Mouse (Mus musculus) limb, embryonic 12.5 days (tissue): Measurements from ENCODE around the gene Zfp57. TPM values are rescaled to one million over a fixed set of nuclear protein-coding genes. Genes with fewer than 3 reads are reported as not detected.

Source experiments
- ATAC-seq: fragments of 200-750 bp; cut with Nextera tagmentation; 2 replicates; pipeline ENCODE4 v1.8.0; 2017; ENCODE audit warnings: low read depth, moderate TSS enrichment; ENCODE audit not compliant: insufficient number of reproducible peaks, insufficient read depth, low FRiP score, low TSS enrichment
- H3K27ac ChIP-seq: fragments of 300-500 bp; sonication (generic); 2 replicates; pipeline ENCODE4 v1.5.1; 2016; ENCODE audit warnings: mild to moderate bottlenecking, moderate library complexity
- H3K27me3 ChIP-seq: fragments of 300-500 bp; sonication (generic); 2 replicates; pipeline ENCODE4 v1.6.1; 2016; ENCODE audit warnings: mild to moderate bottlenecking, moderate library complexity
- H3K36me3 ChIP-seq: fragments of 300-500 bp; sonication (generic); 2 replicates; pipeline ENCODE4 v1.6.1; 2016; ENCODE audit warnings: mild to moderate bottlenecking, moderate library complexity
- H3K4me1 ChIP-seq: fragments of 300-500 bp; sonication (generic); replicated peaks from 2 replicates; pipeline ENCODE4 v1.6.1; 2016
- H3K4me2 ChIP-seq: fragments of 300-500 bp; sonication (generic); 2 replicates; pipeline ENCODE4 v1.6.1; 2016; ENCODE audit warnings: mild to moderate bottlenecking, moderate library complexity
- H3K4me3 ChIP-seq: fragments of 300-500 bp; sonication (generic); replicated peaks from 2 replicates; pipeline ENCODE4 v1.5.1; 2016; ENCODE audit warnings: mild to moderate bottlenecking
- H3K9ac ChIP-seq: fragments of 300-500 bp; sonication (generic); replicated peaks from 2 replicates; pipeline ENCODE4 v1.6.1; 2016; ENCODE audit warnings: mild to moderate bottlenecking, moderate library complexity
- H3K9me3 ChIP-seq: fragments of 300-500 bp; sonication (generic); 2 replicates; pipeline ENCODE4 v1.6.1; 2016; ENCODE audit warnings: mild to moderate bottlenecking, moderate library complexity
- WGBS: fragments of 180-500 bp; shearing (Covaris S2); methylation state at CpG from one replicate; pipeline ENCODE4 v1.1.7; 2016; 5-methylcytosine and 5-hydroxymethylcytosine counted together
- polyA plus RNA-seq: library from polyadenylated mRNA; unstranded; fragments of >200 nt; fragmentation: Nextera tagmentation; extraction: Ambion mirVana; gene quantifications from 2 replicates; pipeline ENCODE4 v1.2.1, GENCODE M21; 2016

Zfp57 gene
- polyA plus RNA-seq, 1 experiment from 2014 or later: 124 TPM

- Histone ChIP-seq H3K4me2 (peak overlapping the region; percentile 91), H3K9me3 (no peaks in the 10 kb centered on the region), H3K9ac (peak overlapping the region; percentile 96; the same call in 1 of the 2 replicates), H3K27me3 (peaks cover 12% of the 10 kb centered on the region), H3K36me3 (no peaks in the 10 kb centered on the region), H3K27ac (no peak overlapping the region), H3K4me3 (peak overlapping the region; percentile 82), H3K4me1 (peaks cover 43% of the 10 kb centered on the region)
- WGBS: 16% methylated on average over 19 of the region's 19 CpGs
- ATAC-seq: no peak
Measured at GRCm38 (mm10) chr17:37047332-37047976, 46.5 kb downstream of the Zfp57 start.

GRCm38 (mm10) chr17:37047981-37048380, 47.0 kb downstream of the Zfp57 start:
- Histone ChIP-seq H3K4me3 (no peak overlapping the region), H3K27me3 (peaks cover 12% of the 10 kb centered on the region), H3K9ac (no peak overlapping the region), H3K27ac (no peak overlapping the region), H3K36me3 (no peaks in the 10 kb centered on the region), H3K4me1 (peaks cover 43% of the 10 kb centered on the region), H3K4me2 (no peak overlapping the region), H3K9me3 (no peaks in the 10 kb centered on the region)
- no peak for ATAC-seq
- WGBS: 32% methylated on average over 3 of the region's 3 CpGs

- no peak for ATAC-seq
- H3K4me2 ChIP-seq: no peak overlapping the region
- no peak overlapping the region for H3K27ac ChIP-seq
- H3K4me3 ChIP-seq: no peak overlapping the region
- peaks cover 12% of the 10 kb centered on the region for H3K27me3 ChIP-seq
- WGBS: 68% methylated on average over 7 of the region's 7 CpGs
- no peaks in the 10 kb centered on the region for H3K9me3 ChIP-seq
- peaks cover 43% of the 10 kb centered on the region for H3K4me1 ChIP-seq
- H3K9ac ChIP-seq: no peak overlapping the region
- peaks cover 3% of the 10 kb centered on the region; the same call in 1 of the 2 replicates for H3K36me3 ChIP-seq
Measured at GRCm38 (mm10) chr17:37048383-37048782, 47.4 kb downstream of the Zfp57 start.

DNA sequence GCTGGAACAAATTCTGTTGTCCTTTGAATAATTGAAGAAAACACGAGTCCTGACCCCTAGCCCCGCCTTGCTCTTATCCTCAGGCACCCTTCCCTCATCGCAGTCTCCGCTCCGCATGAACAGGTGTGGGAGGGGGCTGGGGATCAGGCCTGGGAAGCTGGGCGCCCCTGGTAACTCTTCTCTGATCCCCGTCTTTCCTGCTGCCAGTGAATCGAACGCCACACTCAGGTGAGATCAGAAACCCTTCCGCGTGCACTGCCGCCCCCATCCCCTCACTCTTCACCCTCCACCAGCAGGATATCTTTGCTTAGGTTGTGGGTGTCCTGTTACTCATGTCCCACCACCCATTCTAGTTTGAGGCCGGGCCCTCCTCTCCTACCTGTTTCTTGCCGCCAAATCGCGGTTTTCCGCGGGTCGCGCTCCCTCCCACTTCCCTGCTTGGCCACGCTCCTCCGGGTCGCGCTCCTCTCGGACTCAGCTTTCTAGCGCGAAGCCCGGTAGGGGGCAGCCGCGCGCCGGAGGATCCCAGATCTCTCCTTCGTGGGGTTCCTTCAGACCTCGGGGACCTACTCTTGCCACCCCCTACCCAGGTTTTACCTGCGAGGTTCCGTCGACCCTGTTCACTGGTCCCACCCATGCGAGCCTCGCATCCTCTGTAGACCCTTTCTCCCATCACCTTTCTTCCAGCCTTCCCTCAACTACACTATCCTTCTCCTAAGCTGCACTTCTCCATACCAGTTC, 48.8 kb downstream of the Zfp57 start:
- peak overlapping the region; percentile 69 for H3K4me3 ChIP-seq

DNA sequence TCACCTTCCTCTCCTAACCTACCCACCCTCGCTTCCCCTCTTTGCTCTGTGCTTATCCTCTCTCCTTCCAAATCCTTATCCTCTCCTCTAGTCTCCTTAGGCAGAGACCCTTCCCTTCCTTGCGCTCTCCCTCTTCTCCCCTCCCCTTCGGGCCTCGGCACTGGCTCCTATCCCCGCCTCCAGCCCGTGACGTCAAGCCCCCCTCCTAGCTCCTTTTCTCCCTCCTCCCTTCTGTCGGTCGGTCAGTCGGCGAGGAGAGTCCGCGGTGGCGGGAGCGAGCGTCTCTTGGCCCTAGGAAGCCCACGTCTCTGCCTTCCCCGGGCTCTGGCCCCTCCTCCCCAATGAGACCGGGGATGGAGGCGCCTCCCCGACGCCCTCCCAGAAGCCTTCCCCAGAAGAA, 49.4 kb downstream of the Zfp57 start:
- ATAC-seq: peak; percentile 26
- Histone ChIP-seq H3K27me3 (peaks cover 12% of the 10 kb centered on the region), H3K36me3 (peaks cover 23% of the 10 kb centered on the region), H3K4me3 (peak overlapping the region; percentile 69), H3K9me3 (no peaks in the 10 kb centered on the region), H3K4me2 (peak overlapping the region; percentile 91), H3K9ac (peak overlapping the region; percentile 79), H3K4me1 (peaks cover 38% of the 10 kb centered on the region), H3K27ac (no peak overlapping the region)
- WGBS: 1% methylated on average over 21 of the region's 22 CpGs

More for the DNA sequence above, 48.8 kb downstream of the Zfp57 start:
- 2% methylated on average over 39 of the region's 39 CpGs for WGBS
- Histone ChIP-seq H3K9ac (peak overlapping the region; percentile 79; the same call in 1 of the 2 replicates), H3K9me3 (no peaks in the 10 kb centered on the region), H3K27ac (no peak overlapping the region), H3K36me3 (peaks cover 16% of the 10 kb centered on the region), H3K27me3 (peaks cover 12% of the 10 kb centered on the region), H3K4me2 (peak overlapping the region; percentile 91), H3K4me1 (peaks cover 43% of the 10 kb centered on the region)
- peak; percentile 5; the same call in 1 of the 2 replicates for ATAC-seq

DNA sequence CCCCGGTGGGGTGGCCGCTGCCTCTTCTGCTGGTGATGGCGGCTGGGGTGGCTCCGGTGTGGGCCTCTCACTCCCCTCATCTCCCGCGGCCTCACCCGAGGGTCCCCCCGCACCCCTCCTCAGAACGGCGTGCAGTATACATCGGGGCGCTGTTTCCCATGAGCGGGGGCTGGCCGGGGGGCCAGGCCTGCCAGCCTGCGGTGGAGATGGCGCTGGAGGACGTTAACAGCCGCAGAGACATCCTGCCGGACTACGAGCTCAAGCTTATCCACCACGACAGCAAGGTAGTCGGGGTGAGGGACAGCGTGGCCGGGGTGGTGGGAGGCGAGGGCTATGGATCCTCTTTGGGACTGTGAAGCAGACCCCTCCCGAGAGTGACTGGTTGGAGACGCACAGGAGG, 49.9 kb downstream of the Zfp57 start:
- H3K4me2 ChIP-seq: peak overlapping the region; percentile 91
- H3K9me3 ChIP-seq: no peaks in the 10 kb centered on the region
- H3K4me3 ChIP-seq: peak overlapping the region; percentile 69
- ATAC-seq: no peak; the same call in 1 of the 2 replicates
- WGBS: 2% methylated on average over 27 of the region's 27 CpGs
- H3K9ac ChIP-seq: peak overlapping the region; percentile 79
- peaks cover 38% of the 10 kb centered on the region for H3K4me1 ChIP-seq
- peaks cover 28% of the 10 kb centered on the region for H3K36me3 ChIP-seq
- H3K27ac ChIP-seq: no peak overlapping the region
- H3K27me3 ChIP-seq: peaks cover 12% of the 10 kb centered on the region

- peak overlapping the region; percentile 91 for H3K4me2 ChIP-seq
- peaks cover 35% of the 10 kb centered on the region for H3K4me1 ChIP-seq
- H3K27ac ChIP-seq: no peak overlapping the region
- 60% methylated on average over 4 of the region's 4 CpGs for WGBS
- peaks cover 12% of the 10 kb centered on the region for H3K27me3 ChIP-seq
- peak overlapping the region; percentile 69; the same call in 1 of the 2 replicates for H3K4me3 ChIP-seq
- H3K9me3 ChIP-seq: no peaks in the 10 kb centered on the region
- no peak for ATAC-seq
- H3K36me3 ChIP-seq: peaks cover 37% of the 10 kb centered on the region
- no peak overlapping the region for H3K9ac ChIP-seq
Measured at GRCm38 (mm10) chr17:37051745-37052144, 50.8 kb downstream of the Zfp57 start.

DNA sequence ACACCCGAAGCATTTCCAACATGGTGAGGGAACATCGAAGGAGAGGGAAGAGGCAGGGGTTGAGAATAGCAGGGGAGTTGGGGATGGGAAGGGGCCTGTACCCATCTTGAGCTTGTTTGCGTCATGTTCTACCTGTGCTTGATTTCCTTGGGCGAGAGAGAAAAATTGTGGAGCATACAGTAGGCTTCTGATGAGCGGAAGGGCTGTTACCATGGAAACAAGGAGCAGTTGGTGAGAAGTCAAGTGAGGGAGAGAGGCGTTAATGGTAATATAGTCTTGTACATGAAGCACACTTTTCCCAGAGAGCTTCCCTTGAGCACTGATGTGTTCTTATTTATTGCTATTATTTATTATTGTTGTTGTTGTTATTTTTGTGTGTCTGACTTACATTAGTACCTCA, 56.0 kb downstream of the Zfp57 start:
- Histone ChIP-seq H3K9me3 (no peaks in the 10 kb centered on the region), H3K4me2 (no peak overlapping the region), H3K4me1 (no peaks in the 10 kb centered on the region), H3K4me3 (no peak overlapping the region), H3K9ac (no peak overlapping the region), H3K27ac (no peak overlapping the region), H3K36me3 (peaks cover 85% of the 10 kb centered on the region), H3K27me3 (no peaks in the 10 kb centered on the region)
- no peak for ATAC-seq
- 90% methylated on average over 6 of the region's 6 CpGs for whole genome bisulfite sequencing

Other genes with a start within 250 kb of the Zfp57 start
- not detected in 2 replicates for gene H2-M10.5, start 228.3 kb upstream of the Zfp57 start, polyA plus RNA-seq
- not detected in 2 replicates for gene H2-M10.6, start 189.0 kb upstream of the Zfp57 start, polyA plus RNA-seq
- 49.5 and 57.3 TPM in 2 replicates for gene Trim26, start 164.0 kb upstream of the Zfp57 start, polyA plus RNA-seq
- gene Trim15, start 134.0 kb upstream of the Zfp57 start, polyA plus RNA-seq: 0.15 and 0.41 TPM in 2 replicates
- gene Trim10, start 131.6 kb upstream of the Zfp57 start, polyA plus RNA-seq: 5.8 and 6.7 TPM in 2 replicates
- gene Trim40, start 111.0 kb upstream of the Zfp57 start, polyA plus RNA-seq: not detected in 2 replicates
- not detected in 2 replicates for gene Trim31, start 103.0 kb upstream of the Zfp57 start, polyA plus RNA-seq
- gene Rnf39, start 58.2 kb upstream of the Zfp57 start, polyA plus RNA-seq: 0.73 and 1.3 TPM in 2 replicates
- gene Ppp1r11, start 49.4 kb upstream of the Zfp57 start, polyA plus RNA-seq: 109 and 116 TPM in 2 replicates
- gene Znrd1, start 42.6 kb upstream of the Zfp57 start, polyA plus RNA-seq: 114 and 115 TPM in 2 replicates
- gene Znrd1as, start 42.6 kb upstream of the Zfp57 start, polyA plus RNA-seq: 7.0 and 7.4 TPM in 2 replicates
- not detected in 2 replicates for gene 2410137M14Rik, start 19.9 kb upstream of the Zfp57 start, polyA plus RNA-seq
- 1.4 and 1.9 TPM in 2 replicates for gene H2-M5, start 11.6 kb upstream of the Zfp57 start, polyA plus RNA-seq
- 0.24 TPM in 1 of 2 replicates, not detected in the other for gene Mog, start 22.2 kb downstream of the Zfp57 start, polyA plus RNA-seq
- gene Gabbr1, start 44.8 kb downstream of the Zfp57 start, polyA plus RNA-seq: 18.0 and 18.1 TPM in 2 replicates
- 0.08 TPM in 1 of 2 replicates, not detected in the other for gene Olfr90, start 87.3 kb downstream of the Zfp57 start, polyA plus RNA-seq
- gene Olfr91, start 97.1 kb downstream of the Zfp57 start, polyA plus RNA-seq: not detected in 2 replicates
- not detected in 2 replicates for gene Olfr92, start 118.9 kb downstream of the Zfp57 start, polyA plus RNA-seq
- gene Olfr93, start 160.3 kb downstream of the Zfp57 start, polyA plus RNA-seq: not detected in 2 replicates
- not detected in 2 replicates for gene Ubd, start 192.7 kb downstream of the Zfp57 start, polyA plus RNA-seq
- gene Olfr94, start 199.8 kb downstream of the Zfp57 start, polyA plus RNA-seq: not detected in 2 replicates
- not detected in 2 replicates for gene Olfr95, start 212.0 kb downstream of the Zfp57 start, polyA plus RNA-seq
- gene Olfr96, start 219.0 kb downstream of the Zfp57 start, polyA plus RNA-seq: not detected in 2 replicates
- gene Olfr97, start 236.2 kb downstream of the Zfp57 start, polyA plus RNA-seq: not detected in 2 replicates